Mouse (Mus musculus) heart, embryonic 14.5 days (tissue): ENCODE measurements around the gene Opcml. TPM values are rescaled to one million over a fixed set of nuclear protein-coding genes. Genes with fewer than 3 reads are reported as not detected.

Experiments
- ATAC-seq: fragments of 200-750 bp; cut with Nextera tagmentation; 2 replicates; pipeline ENCODE4 v1.8.0; 2017; ENCODE audit warnings: low read depth, moderate TSS enrichment; ENCODE audit not compliant: insufficient number of reproducible peaks, insufficient read depth, low FRiP score
- H3K27ac ChIP-seq, 2 experiments: fragments of 200-500 bp in 1 of 2; fragments of 300-500 bp in 1 of 2; sonication (generic) in 1 of 2; replicated peaks in 1 of 2; 2 replicates each; pipeline ENCODE4 v1.5.1; 2012 to 2014; ENCODE audit warnings: low read depth in 2 of 2, low read length in 2 of 2, control low read depth in 1 of 2, mild to moderate bottlenecking in 1 of 2, mixed read lengths in 1 of 2; ENCODE audit not compliant: control insufficient read depth in 1 of 2, insufficient read depth in 1 of 2
- H3K27me3 ChIP-seq: fragments of 300-500 bp; sonication (generic); 2 replicates; pipeline ENCODE4 v1.6.1; 2014; ENCODE audit warnings: mild to moderate bottlenecking, low read length, control low read depth; ENCODE audit not compliant: control insufficient read depth, insufficient read depth
- H3K36me3 ChIP-seq: fragments of 300-500 bp; sonication (generic); 2 replicates; pipeline ENCODE4 v1.6.1; 2014; ENCODE audit warnings: mild to moderate bottlenecking, control low read depth, low read length, mixed read lengths; ENCODE audit not compliant: control insufficient read depth, insufficient read depth
- H3K4me1 ChIP-seq, 2 experiments: fragments of 200-500 bp in 1 of 2; fragments of 300-500 bp in 1 of 2; sonication (generic) in 1 of 2; 2 replicates each; pipeline ENCODE4 v1.6.1; 2012 to 2014; ENCODE audit warnings: low read length in 2 of 2, control low read depth in 1 of 2, mixed read lengths in 1 of 2; ENCODE audit not compliant: control insufficient read depth in 2 of 2, insufficient read depth in 2 of 2
- H3K4me2 ChIP-seq: fragments of 300-500 bp; sonication (generic); 2 replicates; pipeline ENCODE4 v1.6.1; 2014; ENCODE audit warnings: mild to moderate bottlenecking, low read length
- H3K4me3 ChIP-seq, 2 experiments: fragments of 200-500 bp in 1 of 2; fragments of 300-500 bp in 1 of 2; sonication (generic) in 1 of 2; 2 replicates each; pipeline ENCODE4 v1.5.1; 2012 to 2014; ENCODE audit warnings: low read length in 2 of 2, mild to moderate bottlenecking in 2 of 2, control low read depth in 1 of 2, low read depth in 1 of 2, moderate library complexity in 1 of 2; ENCODE audit not compliant: control insufficient read depth in 1 of 2, insufficient read depth in 1 of 2
- H3K9ac ChIP-seq: fragments of 300-500 bp; sonication (generic); 2 replicates; pipeline ENCODE4 v1.6.1; 2014; ENCODE audit warnings: mild to moderate bottlenecking, low read length
- H3K9me3 ChIP-seq: fragments of 300-500 bp; sonication (generic); 2 replicates; pipeline ENCODE4 v1.6.1; 2016; ENCODE audit warnings: low read length, control low read depth; ENCODE audit not compliant: control insufficient read depth
- WGBS: fragments of 180-500 bp; shearing (Covaris S2); extraction: QIAGEN DNeasy Blood & Tissue Kit; methylation state at CpG from one replicate; pipeline ENCODE4 v1.1.7; 2014; 5-methylcytosine and 5-hydroxymethylcytosine counted together
- polyA plus RNA-seq: library from polyadenylated mRNA; unstranded; fragments of >200 nt; fragmentation: Nextera tagmentation; extraction: Ambion mirVana; gene quantifications from 2 replicates; pipeline ENCODE4 v1.2.1, GENCODE M21; 2014

Opcml gene
- polyA plus RNA-seq, 1 experiment from 2014 or later = 1.6 TPM

GRCm38 (mm10) chr9:28490410-28490809 is 699.8 kb downstream of the Opcml start:
- Histone ChIP-seq H3K9me3 (no peaks in the 10 kb centered on the region), H3K4me2 (no peak overlapping the region), H3K27ac (no peak overlapping the region), H3K9ac (no peak overlapping the region), H3K27me3 (no peaks in the 10 kb centered on the region), H3K4me3 (no peak overlapping the region), H3K4me1 (no peaks in the 10 kb centered on the region), H3K36me3 (no peaks in the 10 kb centered on the region)
- ATAC-seq = no peak
- WGBS = 78% methylated on average over 3 of the region's 3 CpGs

- Histone ChIP-seq H3K9me3 (no peaks in the 10 kb centered on the region), H3K4me3 (no peak overlapping the region), H3K9ac (no peak overlapping the region), H3K27ac (no peak overlapping the region), H3K27me3 (no peaks in the 10 kb centered on the region), H3K4me2 (no peak overlapping the region), H3K4me1 (no peaks in the 10 kb centered on the region), H3K36me3 (no peaks in the 10 kb centered on the region)
- ATAC-seq = no peak
- WGBS = 66% methylated on average over 12 of the region's 12 CpGs
Measured at GRCm38 (mm10) chr9:28499841-28500794, 709.5 kb downstream of the Opcml start.

- 0 out of 4 replicates have a peak, but pooled peaks cover 0 to 4% of the 10 kb centered on the region in 2 experiments for H3K4me1 ChIP-seq
- H3K27me3 ChIP-seq = no peaks in the 10 kb centered on the region
- H3K4me3 ChIP-seq = no peak overlapping the region
- H3K4me2 ChIP-seq = no peak overlapping the region
- H3K9ac ChIP-seq = no peak overlapping the region
- 86% methylated on average over 3 of the region's 3 CpGs for WGBS
- H3K27ac ChIP-seq = no peak overlapping the region
- no peaks in the 10 kb centered on the region for H3K36me3 ChIP-seq
- no peak for ATAC-seq
- no peaks in the 10 kb centered on the region for H3K9me3 ChIP-seq
Measured at GRCm38 (mm10) chr9:28513905-28514304, 723.3 kb downstream of the Opcml start.

- H3K36me3 ChIP-seq = no peaks in the 10 kb centered on the region
- ATAC-seq = no peak
Measured at GRCm38 (mm10) chr9:28533191-28533590, 742.6 kb downstream of the Opcml start.

GRCm38 (mm10) chr9:28535006-28535405 is 744.4 kb downstream of the Opcml start:
- Histone ChIP-seq H3K9ac (no peak overlapping the region), H3K36me3 (no peaks in the 10 kb centered on the region), H3K4me3 (no peak overlapping the region), H3K9me3 (no peaks in the 10 kb centered on the region), H3K27ac (no peak overlapping the region), H3K4me2 (no peak overlapping the region), H3K4me1 (0 out of 4 replicates have a peak, but pooled peaks cover 0 to 2% of the 10 kb centered on the region in 2 experiments), H3K27me3 (no peaks in the 10 kb centered on the region)
- ATAC-seq = no peak
- 82% methylated on average over 4 of the region's 4 CpGs for WGBS

More at GRCm38 (mm10) chr9:28533191-28533590, 742.6 kb downstream of the Opcml start:
- H3K4me1 ChIP-seq = 0 out of 4 replicates have a peak, but pooled peaks cover 0 to 2% of the 10 kb centered on the region in 2 experiments
- no peak overlapping the region for H3K27ac ChIP-seq
- no peaks in the 10 kb centered on the region for H3K27me3 ChIP-seq
- 90% methylated on average over 1 of the region's 1 CpGs for WGBS
- no peak overlapping the region for H3K4me3 ChIP-seq
- H3K9ac ChIP-seq = no peak overlapping the region
- no peaks in the 10 kb centered on the region for H3K9me3 ChIP-seq
- no peak overlapping the region for H3K4me2 ChIP-seq

GRCm38 (mm10) chr9:28536637-28537036 is 746.1 kb downstream of the Opcml start:
- H3K4me1 ChIP-seq = 0 out of 4 replicates have a peak, but pooled peaks cover 0 to 2% of the 10 kb centered on the region in 2 experiments
- peak; percentile 54; the same call in 1 of the 2 replicates for ATAC-seq
- H3K4me3 ChIP-seq = no peak overlapping the region
- no peak overlapping the region for H3K27ac ChIP-seq
- no peak overlapping the region for H3K4me2 ChIP-seq
- H3K9ac ChIP-seq = no peak overlapping the region
- H3K9me3 ChIP-seq = no peaks in the 10 kb centered on the region
- WGBS = 47% methylated on average over 4 of the region's 4 CpGs
- no peaks in the 10 kb centered on the region for H3K36me3 ChIP-seq
- H3K27me3 ChIP-seq = no peaks in the 10 kb centered on the region

GRCm38 (mm10) chr9:28548189-28548588 is 757.6 kb downstream of the Opcml start:
- Histone ChIP-seq H3K4me3 (no peak overlapping the region), H3K4me1 (peaks cover 0 to 3% of the 10 kb centered on the region in 2 experiments; a peak in 1 of 4 replicates), H3K27ac (no peak overlapping the region), H3K4me2 (peak overlapping the region; percentile 37), H3K36me3 (no peaks in the 10 kb centered on the region), H3K9me3 (no peaks in the 10 kb centered on the region), H3K9ac (no peak overlapping the region), H3K27me3 (no peaks in the 10 kb centered on the region)
- WGBS = 14% methylated on average over 9 of the region's 9 CpGs
- ATAC-seq = no peak
